ENCODE assay signal across 10 mouse cellular contexts in genomic region chr8:88369221-88369620, GRCm38 (mm10). TPM values are rescaled to one million over a fixed set of nuclear protein-coding genes. Genes with fewer than 3 reads are reported as not detected.
A peak's percentile ranks its signal among the peaks of the same experiment; 100 is the strongest.
DNase-seq lines count a peak whose midpoint lies in the region; ATAC-seq and TF ChIP-seq lines count a peak whose summit lies in the region.
"Had no signal": no experiment of that assay in that cellular context is flagged by ENCODE, and none has a peak within 500 bp of the region (broad histone marks: within the 10 kb centered on the region; RNA-seq: fewer than 3 reads in every experiment).

No protein-coding gene starts in this region.

- H3K4me1 ChIP-seq in intestine, embryonic 14.5 days (replicated peaks; ENCODE audit: control insufficient read depth, insufficient read depth, low read length): peaks cover 14% of the 10 kb centered on the region
- no peaks in the 10 kb centered on the region for H3K4me1 ChIP-seq in liver, embryonic 14.5 days (replicated peaks; ENCODE audit: control insufficient read depth in 2 of 2, insufficient read depth in 2 of 2, low read length in 1 of 2)
- H3K4me1 ChIP-seq: midbrain, embryonic 12.5 days had no signal

- H3K27ac ChIP-seq in gastrocnemius, adult 2 months: no peak overlapping the region
- H3K27ac ChIP-seq in intestine, embryonic 14.5 days (ENCODE audit: low read depth): no peak overlapping the region
- H3K27ac ChIP-seq in liver, embryonic 14.5 days: no peak overlapping the region
- H3K27ac ChIP-seq: midbrain, embryonic 12.5 days had no signal

- no peaks in the 10 kb centered on the region for H3K36me3 ChIP-seq in intestine, embryonic 14.5 days (ENCODE audit: control insufficient read depth, insufficient read depth, low read length)
- no peaks in the 10 kb centered on the region for H3K36me3 ChIP-seq in liver, embryonic 14.5 days (replicated peaks; ENCODE audit: control insufficient read depth, insufficient read depth, low read depth)
- H3K36me3 ChIP-seq: G1E; midbrain, embryonic 12.5 days had no signal

- no peak overlapping the region for H3K4me3 ChIP-seq in gastrocnemius, adult 2 months
- no peak overlapping the region for H3K4me3 ChIP-seq in intestine, embryonic 14.5 days (ENCODE audit: low read depth, low read length)
- H3K4me3 ChIP-seq in liver, embryonic 14.5 days (ENCODE audit: insufficient read depth in 1 of 2, low read depth in 2 of 2, low read length in 2 of 2): no peak overlapping the region
- H3K4me3 ChIP-seq: midbrain, embryonic 12.5 days had no signal

- no peaks in the 10 kb centered on the region for H3K27me3 ChIP-seq in intestine, embryonic 14.5 days (replicated peaks; ENCODE audit: control insufficient read depth, insufficient read depth, low read length)
- H3K27me3 ChIP-seq in liver, embryonic 14.5 days (ENCODE audit: control insufficient read depth, insufficient read depth, low read length): no peaks in the 10 kb centered on the region; the same call in 1 of the 2 replicates
- H3K27me3 ChIP-seq: midbrain, embryonic 12.5 days had no signal

- no peak for DNase-seq in gastrocnemius, adult 2 months
- no peak for DNase-seq in gastrocnemius, postnatal 25 days
- peak; percentile 60 for DNase-seq in adrenal gland, postnatal 10 days
- peak; percentile 56 for DNase-seq in intestine, embryonic 14.5 days (ENCODE audit: low spot score)
- no peak for DNase-seq in liver, embryonic 14.5 days (ENCODE audit: low read depth in 3 of 3, low spot score in 3 of 3)
- DNase-seq in retina, postnatal 1 day: peak; percentile 67
- DNase-seq in frontal cortex, postnatal 25 days (ENCODE audit: low spot score in 2 of 2): no peak
- DNase-seq in heart, postnatal 36 days: no peak

- H3K9ac ChIP-seq in intestine, embryonic 14.5 days (ENCODE audit: low read length): no peak overlapping the region
- no peak overlapping the region for H3K9ac ChIP-seq in liver, embryonic 14.5 days (replicated peaks)
- H3K9ac ChIP-seq: midbrain, embryonic 12.5 days had no signal

- 17% methylated on average over 6 of the region's 6 CpGs for WGBS in intestine, embryonic 14.5 days
- WGBS in liver, embryonic 14.5 days (ENCODE audit: insufficient replicate concordance): 15% methylated on average over 6 of the region's 6 CpGs

- no peak overlapping the region for H3K4me2 ChIP-seq in intestine, embryonic 14.5 days (ENCODE audit: low read length)
- H3K4me2 ChIP-seq in liver, embryonic 14.5 days (ENCODE audit: low read depth): no peak overlapping the region
- H3K4me2 ChIP-seq: midbrain, embryonic 12.5 days had no signal

- ATAC-seq in intestine, embryonic 14.5 days (replicated peaks; ENCODE audit: low FRiP score, low TSS enrichment, low read depth): peak; percentile 55
- no peak for ATAC-seq in liver, embryonic 14.5 days (ENCODE audit: insufficient read depth)

- peak; percentile 35; the same call in 1 of the 2 replicates for TF ChIP-seq CTCF in gastrocnemius, adult 2 months (IDR thresholded peaks at IDR 0.05)
- TF ChIP-seq CTCF in liver, embryonic 14.5 days (IDR thresholded peaks at IDR 0.05; ENCODE audit: low read depth): peak; percentile 50

- no peaks in the 10 kb centered on the region for H3K9me3 ChIP-seq in intestine, embryonic 14.5 days (ENCODE audit: control insufficient read depth, low read length)
- no peaks in the 10 kb centered on the region for H3K9me3 ChIP-seq in liver, embryonic 14.5 days (ENCODE audit: control insufficient read depth, low read length)
- H3K9me3 ChIP-seq: G1E; midbrain, embryonic 12.5 days had no signal

- TF ChIP-seq EP300 in liver, embryonic 14.5 days (IDR thresholded peaks at IDR 0.05; ENCODE audit: low read depth): no peak

- intact Hi-C loops in gastrocnemius, adult 2 months (cut with DNase I): no loop called here
- intact Hi-C loops in heart, postnatal 36 days (cut with DNase I): no loop called here

RNA-seq across cellular contexts. Expression of gene Brd7, which starts 7.2 kb away (rescaled TPM):
- 10 to 100 TPM; 74.5 to 85.4 TPM for total RNA-seq in gastrocnemius, adult 2 months (2021)
- total RNA-seq in gastrocnemius, postnatal 25 days (2021): 10 to 100 TPM; 63.3 to 72.9 TPM
- 10 to 100 TPM; 80.2 to 82.4 TPM for total RNA-seq in adrenal gland, postnatal 10 days (2021)
- 60.4 and 69.0 TPM in 2 replicates for polyA plus RNA-seq in intestine, embryonic 14.5 days (2014; fragmentation: Nextera tagmentation; extraction: Ambion mirVana)
- polyA plus RNA-seq in liver, embryonic 14.5 days (2012; rRNA removed): 16.3 and 27.5 TPM in 2 replicates
- 35.5 and 37.1 TPM in 2 replicates for polyA plus RNA-seq in liver, embryonic 14.5 days (2014; fragmentation: Nextera tagmentation; extraction: Ambion mirVana)
- total RNA-seq in heart, postnatal 36 days (2021): 10 to 100 TPM; 70.9 to 83.8 TPM

Comparison
In these comparisons a context has a peak if more than half of its experiments do, and no peak if none do; other contexts are left out.
1. DNase-seq: peak in adrenal gland, postnatal 10 days (single experiment), intestine, embryonic 14.5 days (single experiment) and retina, postnatal 1 day (single experiment); none in gastrocnemius, adult 2 months (single experiment), gastrocnemius, postnatal 25 days (single experiment), liver, embryonic 14.5 days (0 of 3), frontal cortex, postnatal 25 days (0 of 2) and heart, postnatal 36 days (0 of 2).